Comparison of ENCODE assay signal across 11 mouse cellular contexts in the genomic region with DNA sequence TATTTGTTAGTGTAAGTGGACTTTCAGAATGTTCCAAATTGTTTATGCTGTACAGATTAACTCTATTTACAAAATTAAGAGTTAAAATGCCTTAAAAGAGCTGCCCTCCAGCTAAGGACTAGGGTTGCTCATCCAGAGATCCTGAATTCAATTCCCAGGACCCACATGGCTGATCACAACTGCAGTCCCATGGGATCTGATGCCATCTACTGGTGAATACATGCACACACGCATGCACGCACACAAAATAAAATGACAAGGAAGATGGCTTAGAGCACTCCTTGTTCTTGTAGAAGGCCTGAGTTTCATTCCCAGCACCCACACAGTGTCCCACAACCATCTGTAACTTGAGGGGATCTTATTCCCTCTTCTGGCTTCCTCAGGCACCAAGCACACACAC. TPM values are rescaled to one million over a fixed set of nuclear protein-coding genes. Genes with fewer than 3 reads are reported as not detected.
DNase-seq lines count a peak whose midpoint lies in the region; ATAC-seq and TF ChIP-seq lines count a peak whose summit lies in the region.
"Had no signal": no experiment of that assay in that cellular context is flagged by ENCODE, and none has a peak within 500 bp of the region (broad histone marks: within the 10 kb centered on the region; RNA-seq: fewer than 3 reads in every experiment).

No protein-coding gene starts in this region.

- H3K27ac ChIP-seq in layer of hippocampus, adult 2 months: no peak overlapping the region
- H3K27ac ChIP-seq in cortical plate, adult 2 months (ENCODE audit: insufficient read depth, low read length): no peak overlapping the region
- no peak overlapping the region for H3K27ac ChIP-seq in heart, embryonic 12.5 days (ENCODE audit: poor library complexity, severe bottlenecking)
- H3K27ac ChIP-seq: heart, embryonic 15.5 days; liver, embryonic 13.5 days had no signal

- no peak for TF ChIP-seq POLR2A in cortical plate, adult 2 months (IDR thresholded peaks at IDR 0.05; ENCODE audit: extremely low read depth, insufficient read depth, low read length)

- H3K9me3 ChIP-seq in heart, embryonic 12.5 days (replicated peaks): no peaks in the 10 kb centered on the region
- H3K9me3 ChIP-seq: heart, embryonic 15.5 days; liver, embryonic 13.5 days had no signal

- no peaks in the 10 kb centered on the region for H3K27me3 ChIP-seq in heart, embryonic 12.5 days (replicated peaks)
- H3K27me3 ChIP-seq: heart, embryonic 15.5 days; liver, embryonic 13.5 days had no signal

- H3K4me1 ChIP-seq in cortical plate, adult 2 months (ENCODE audit: control insufficient read depth, insufficient read depth, low read length): no peaks in the 10 kb centered on the region
- H3K4me1 ChIP-seq in heart, embryonic 12.5 days (replicated peaks): no peaks in the 10 kb centered on the region
- H3K4me1 ChIP-seq: liver, embryonic 13.5 days had no signal

- peak; percentile 75 for TF ChIP-seq CTCF in layer of hippocampus, adult 2 months (conservative IDR thresholded peaks at IDR 0.05)
- TF ChIP-seq CTCF in cortical plate, adult 2 months (IDR thresholded peaks at IDR 0.05; ENCODE audit: extremely low read depth, insufficient read depth, low read length): peak; percentile 59

- 72% methylated on average over 2 of the region's 2 CpGs for WGBS in heart, embryonic 12.5 days

- no peak overlapping the region for H3K4me2 ChIP-seq in heart, embryonic 12.5 days
- H3K4me2 ChIP-seq: heart, embryonic 15.5 days; liver, embryonic 13.5 days had no signal

- peak; percentile 75 for ATAC-seq in megakaryocyte-erythroid progenitor cell, adult 5-6 weeks (replicated peaks; ENCODE audit: low FRiP score, low TSS enrichment, poor library complexity, severe bottlenecking)
- no peak for ATAC-seq in heart, embryonic 12.5 days (ENCODE audit: insufficient number of reproducible peaks, low FRiP score)

- H3K9ac ChIP-seq in heart, embryonic 12.5 days: no peak overlapping the region
- H3K9ac ChIP-seq: heart, embryonic 15.5 days; liver, embryonic 13.5 days had no signal

- H3K4me3 ChIP-seq in layer of hippocampus, adult 2 months: no peak overlapping the region
- no peak overlapping the region for H3K4me3 ChIP-seq in cortical plate, adult 2 months (ENCODE audit: insufficient read depth, low read length)
- no peak overlapping the region for H3K4me3 ChIP-seq in heart, embryonic 12.5 days
- H3K4me3 ChIP-seq: heart, embryonic 15.5 days; liver, embryonic 13.5 days had no signal

- H3K36me3 ChIP-seq in heart, embryonic 12.5 days: peaks cover 79% of the 10 kb centered on the region

- no peak for DNase-seq in layer of hippocampus, adult 2 months (ENCODE audit: low spot score in 2 of 2)
- DNase-seq in layer of hippocampus, postnatal 10 days (ENCODE audit: low spot score in 2 of 2): no peak
- DNase-seq in MN1 (ENCODE audit: low spot score): peak; percentile 64
- no peak for DNase-seq in urinary bladder, postnatal 14 days (ENCODE audit: low spot score)
- DNase-seq in right cerebral cortex, postnatal 25 days: no peak
- DNase-seq: cerebellum, adult 11-12 months; liver, embryonic 13.5 days had no signal

RNA-seq across cellular contexts. Expression of gene Morf4l1, which starts 13.8 kb away (rescaled TPM):
- 100 to 1,000 TPM; 429 to 442 TPM for total RNA-seq in layer of hippocampus, adult 2 months (2021)
- 100 to 1,000 TPM; 388 to 417 TPM for total RNA-seq in layer of hippocampus, postnatal 10 days (2021)
- 410 and 423 TPM in 2 replicates for polyA plus RNA-seq in cortical plate, adult 2 months (2012; rRNA removed)
- 253 and 288 TPM in 2 replicates for total RNA-seq in megakaryocyte-erythroid progenitor cell, adult 5-6 weeks (2014; fragmentation: Nextera tagmentation)
- total RNA-seq in megakaryocyte-erythroid progenitor cell, adult 5-6 weeks (2017): 217 and 277 TPM in 2 replicates
- 385 and 388 TPM in 2 replicates for polyA plus RNA-seq in heart, embryonic 12.5 days (2016; fragmentation: Nextera tagmentation; extraction: Ambion mirVana)

RNA-seq across cellular contexts. Expression of gene Ctsh, which starts 46.8 kb away (rescaled TPM):
- 10 to 100 TPM; 13.7 to 16.0 TPM for total RNA-seq in layer of hippocampus, adult 2 months (2021)
- 10 to 100 TPM; 29.2 to 32.6 TPM for total RNA-seq in layer of hippocampus, postnatal 10 days (2021)
- 17.3 and 17.5 TPM in 2 replicates for polyA plus RNA-seq in cortical plate, adult 2 months (2012; rRNA removed)
- 0.79 and 3.5 TPM in 2 replicates for total RNA-seq in megakaryocyte-erythroid progenitor cell, adult 5-6 weeks (2014; fragmentation: Nextera tagmentation)
- total RNA-seq in megakaryocyte-erythroid progenitor cell, adult 5-6 weeks (2017): 1.6 and 2.3 TPM in 2 replicates
- polyA plus RNA-seq in heart, embryonic 12.5 days (2016; fragmentation: Nextera tagmentation; extraction: Ambion mirVana): 37.4 and 39.3 TPM in 2 replicates
